Mouse (Mus musculus): ENCODE measurements at regions not wholly inside any gene's neighbourhood (a gene's known extent, or its start where the extent isn't known, plus 50 kb on each side); places are given as distances from the start of the nearest gene placed in this dataset.

DNA sequence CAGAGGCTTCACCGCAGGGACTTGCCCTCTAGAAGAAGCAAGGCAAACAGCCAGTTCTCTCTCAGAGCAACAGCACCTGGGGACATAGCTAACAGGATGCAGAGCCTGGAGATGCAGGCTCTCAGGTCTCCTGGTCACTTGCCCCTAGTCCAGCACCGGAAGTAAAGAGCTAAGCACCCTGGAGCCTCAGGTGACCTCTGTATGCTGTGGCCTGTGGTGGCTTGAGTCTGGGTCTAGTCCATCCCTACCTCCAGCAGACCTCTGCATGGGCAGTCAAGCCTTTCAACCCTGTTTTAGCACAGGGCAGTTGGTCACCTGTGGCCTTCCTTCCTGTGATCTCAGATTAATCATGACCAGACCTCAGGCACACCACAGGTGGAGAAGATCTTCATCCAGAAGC, 63.1 kb upstream of the Slc45a1 start:
- TF ChIP-seq CTCF (IDR thresholded peaks at IDR 0.05; ENCODE audit: control insufficient read depth, insufficient read depth, insufficient replicate concordance, low read depth, low read length) (no peak), POLR2A (IDR thresholded peaks at IDR 0.05; ENCODE audit: control insufficient read depth, low read depth, low read length) (no peak)
